9 mouse cellular contexts compared by ENCODE assay signal in the genomic region with DNA sequence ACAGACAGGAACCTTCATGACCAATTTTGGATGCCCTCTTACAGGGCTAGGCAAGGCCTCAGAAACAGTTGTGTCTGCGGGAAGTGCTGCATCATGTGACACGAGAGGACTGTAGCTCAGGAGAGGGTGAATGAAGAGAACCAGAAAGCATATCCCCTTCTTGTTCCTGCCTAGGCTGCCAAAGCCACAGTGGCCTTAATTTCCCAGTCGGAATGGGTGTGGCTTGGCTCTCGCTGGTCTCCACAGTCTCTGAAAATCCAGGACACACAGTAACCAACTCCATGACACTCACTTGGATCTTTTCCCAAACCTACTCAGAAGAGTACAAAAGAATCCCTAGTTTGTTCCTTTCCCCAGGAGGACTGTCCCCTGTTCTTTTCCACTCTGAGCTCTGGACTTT. TPM values are rescaled to one million over a fixed set of nuclear protein-coding genes. Genes with fewer than 3 reads are reported as not detected.
DNase-seq lines count a peak whose midpoint lies in the region; ATAC-seq and TF ChIP-seq lines count a peak whose summit lies in the region.
"Had no signal": no experiment of that assay in that cellular context is flagged by ENCODE, and none has a peak within 500 bp of the region (broad histone marks: within the 10 kb centered on the region; RNA-seq: fewer than 3 reads in every experiment).

No protein-coding gene starts in this region.

- TF ChIP-seq CTCF in kidney, adult 2 months (conservative IDR thresholded peaks at IDR 0.05; ENCODE audit: insufficient read depth, insufficient read length, low read depth, low read length), result no peak

- H3K9ac ChIP-seq in kidney, embryonic 16.5 days (replicated peaks; ENCODE audit: low read length), result no peak overlapping the region
- H3K9ac ChIP-seq in intestine, embryonic 15.5 days, result no peak overlapping the region
- H3K9ac ChIP-seq: limb, embryonic 15.5 days; stomach, embryonic 15.5 days had no signal

- peaks cover 7% of the 10 kb centered on the region; the same call in 1 of the 2 replicates for H3K4me1 ChIP-seq in kidney, adult 2 months (ENCODE audit: control insufficient read depth, insufficient read depth, low read length)
- no peaks in the 10 kb centered on the region for H3K4me1 ChIP-seq in kidney, embryonic 16.5 days (ENCODE audit: insufficient read depth, low read length)
- H3K4me1 ChIP-seq in intestine, embryonic 15.5 days (replicated peaks), result no peaks in the 10 kb centered on the region
- no peaks in the 10 kb centered on the region for H3K4me1 ChIP-seq in limb, embryonic 10.5 days
- H3K4me1 ChIP-seq: limb, embryonic 15.5 days; stomach, embryonic 15.5 days had no signal

- H3K36me3 ChIP-seq in kidney, adult 2 months (ENCODE audit: control insufficient read depth, insufficient read depth, low read length), result no peaks in the 10 kb centered on the region
- no peaks in the 10 kb centered on the region for H3K36me3 ChIP-seq in kidney, embryonic 16.5 days (ENCODE audit: insufficient read depth, low read length)
- H3K36me3 ChIP-seq in intestine, embryonic 15.5 days, result no peaks in the 10 kb centered on the region
- no peaks in the 10 kb centered on the region for H3K36me3 ChIP-seq in limb, embryonic 10.5 days
- H3K36me3 ChIP-seq: limb, embryonic 15.5 days; stomach, embryonic 15.5 days had no signal

- no peak for TF ChIP-seq POLR2A in kidney, adult 2 months (IDR thresholded peaks at IDR 0.05; ENCODE audit: low read depth, low read length)

- peak; percentile 93 for DNase-seq in kidney, adult 2 months
- DNase-seq in 3T3-L1 (ENCODE audit: low read depth, low spot score) (peak; percentile 70), MN1 (ENCODE audit: low spot score) (peak; percentile 77)
- peak; percentile 69 to 72 for DNase-seq in heart, postnatal 10 days
- DNase-seq in limb, embryonic 10.5 days (ENCODE audit: low spot score), result no peak

- intact Hi-C loops in heart, postnatal 10 days (cut with DNase I), result loop anchor here (10.0 kb wide), 2 partner anchors 66 to 196 kb away; a partner anchor contains a TSS

- H3K27ac ChIP-seq in kidney, adult 2 months (ENCODE audit: insufficient read depth, low read depth, low read length), result peak overlapping the region; percentile 78
- no peak overlapping the region; the same call in 1 of the 2 replicates for H3K27ac ChIP-seq in kidney, embryonic 16.5 days (ENCODE audit: low read length)
- H3K27ac ChIP-seq in intestine, embryonic 15.5 days, result no peak overlapping the region
- H3K27ac ChIP-seq in limb, embryonic 10.5 days, result no peak overlapping the region
- H3K27ac ChIP-seq: limb, embryonic 15.5 days; stomach, embryonic 15.5 days had no signal

- no peaks in the 10 kb centered on the region for H3K9me3 ChIP-seq in kidney, embryonic 16.5 days (ENCODE audit: low read length)
- no peaks in the 10 kb centered on the region for H3K9me3 ChIP-seq in intestine, embryonic 15.5 days
- H3K9me3 ChIP-seq in limb, embryonic 10.5 days (replicated peaks), result no peaks in the 10 kb centered on the region
- H3K9me3 ChIP-seq: limb, embryonic 15.5 days; stomach, embryonic 15.5 days had no signal

- ATAC-seq in kidney, embryonic 16.5 days (ENCODE audit: low FRiP score, low TSS enrichment), result no peak
- ATAC-seq in intestine, embryonic 15.5 days, result no peak

- H3K27me3 ChIP-seq in kidney, adult 2 months (replicated peaks; ENCODE audit: control insufficient read depth, insufficient read depth, low read length), result no peaks in the 10 kb centered on the region
- no peaks in the 10 kb centered on the region for H3K27me3 ChIP-seq in kidney, embryonic 16.5 days (ENCODE audit: insufficient read depth, low read length)
- H3K27me3 ChIP-seq in intestine, embryonic 15.5 days (replicated peaks), result no peaks in the 10 kb centered on the region
- H3K27me3 ChIP-seq in limb, embryonic 10.5 days (ENCODE audit: low read depth, poor library complexity, severe bottlenecking), result no peaks in the 10 kb centered on the region
- H3K27me3 ChIP-seq: limb, embryonic 15.5 days; stomach, embryonic 15.5 days had no signal

- H3K4me3 ChIP-seq in kidney, adult 2 months (ENCODE audit: insufficient read depth, low read depth, low read length), result no peak overlapping the region
- no peak overlapping the region for H3K4me3 ChIP-seq in kidney, embryonic 16.5 days (ENCODE audit: low read length)
- H3K4me3 ChIP-seq in intestine, embryonic 15.5 days (replicated peaks), result no peak overlapping the region
- H3K4me3 ChIP-seq in limb, embryonic 10.5 days, result no peak overlapping the region
- H3K4me3 ChIP-seq: limb, embryonic 15.5 days; stomach, embryonic 15.5 days had no signal

- WGBS in kidney, adult 2 months, result 21% methylated on average over 4 of the region's 4 CpGs
- 50% methylated on average over 4 of the region's 4 CpGs for WGBS in kidney, embryonic 16.5 days
- WGBS in intestine, embryonic 15.5 days, result 71% methylated on average over 4 of the region's 4 CpGs
- WGBS in limb, embryonic 10.5 days, result 81% methylated on average over 4 of the region's 4 CpGs

- H3K4me2 ChIP-seq in kidney, embryonic 16.5 days (replicated peaks; ENCODE audit: low read depth, low read length), result no peak overlapping the region
- H3K4me2 ChIP-seq in intestine, embryonic 15.5 days (replicated peaks), result no peak overlapping the region
- H3K4me2 ChIP-seq: limb, embryonic 15.5 days; stomach, embryonic 15.5 days had no signal

RNA-seq across cellular contexts. Expression of a gene that starts 10.7 kb away (rescaled TPM):
- polyA plus RNA-seq in kidney, adult 2 months (2012; rRNA removed), result 2.5 and 3.2 TPM in 2 replicates
- polyA plus RNA-seq in kidney, embryonic 16.5 days (2015; fragmentation: Nextera tagmentation; extraction: Ambion mirVana), result 2.6 and 3.7 TPM in 2 replicates
- total RNA-seq in heart, postnatal 10 days (2021), result 1 to 10 TPM; 2.8 to 3.4 TPM
- 0.57 and 0.63 TPM in 2 replicates for polyA plus RNA-seq in intestine, embryonic 15.5 days (2015; fragmentation: Nextera tagmentation; extraction: Ambion mirVana)
- 0.36 and 0.95 TPM in 2 replicates for polyA plus RNA-seq in limb, embryonic 10.5 days (2016; fragmentation: Nextera tagmentation; extraction: Ambion mirVana)

RNA-seq across cellular contexts. Expression of a gene that starts 10.8 kb away (rescaled TPM):
- 124 and 129 TPM in 2 replicates for polyA plus RNA-seq in kidney, adult 2 months (2012; rRNA removed)
- 84.1 and 91.2 TPM in 2 replicates for polyA plus RNA-seq in kidney, embryonic 16.5 days (2015; fragmentation: Nextera tagmentation; extraction: Ambion mirVana)
- total RNA-seq in heart, postnatal 10 days (2021), result 10 to 100 TPM; 48.2 to 57.7 TPM
- polyA plus RNA-seq in intestine, embryonic 15.5 days (2015; fragmentation: Nextera tagmentation; extraction: Ambion mirVana), result 50.2 and 56.2 TPM in 2 replicates
- 62.7 TPM in 2 replicates for polyA plus RNA-seq in limb, embryonic 10.5 days (2016; fragmentation: Nextera tagmentation; extraction: Ambion mirVana)

RNA-seq across cellular contexts. Expression of a gene that starts 18.3 kb away (rescaled TPM):
- 241 and 291 TPM in 2 replicates for polyA plus RNA-seq in kidney, adult 2 months (2012; rRNA removed)
- polyA plus RNA-seq in kidney, embryonic 16.5 days (2015; fragmentation: Nextera tagmentation; extraction: Ambion mirVana), result 191 and 208 TPM in 2 replicates
- 100 to 1,000 TPM; 182 to 197 TPM for total RNA-seq in heart, postnatal 10 days (2021)
- polyA plus RNA-seq in intestine, embryonic 15.5 days (2015; fragmentation: Nextera tagmentation; extraction: Ambion mirVana), result 166 and 185 TPM in 2 replicates
- 131 and 146 TPM in 2 replicates for polyA plus RNA-seq in limb, embryonic 10.5 days (2016; fragmentation: Nextera tagmentation; extraction: Ambion mirVana)

RNA-seq across cellular contexts. Expression of a gene that starts 24.8 kb away (rescaled TPM):
- polyA plus RNA-seq in kidney, adult 2 months (2012; rRNA removed), result 9.1 and 10.2 TPM in 2 replicates
- 34.6 TPM in 2 replicates for polyA plus RNA-seq in kidney, embryonic 16.5 days (2015; fragmentation: Nextera tagmentation; extraction: Ambion mirVana)
- total RNA-seq in heart, postnatal 10 days (2021), result 10 to 100 TPM; 34.3 to 39.2 TPM
- polyA plus RNA-seq in intestine, embryonic 15.5 days (2015; fragmentation: Nextera tagmentation; extraction: Ambion mirVana), result 25.0 and 26.6 TPM in 2 replicates
- 40.2 and 43.8 TPM in 2 replicates for polyA plus RNA-seq in limb, embryonic 10.5 days (2016; fragmentation: Nextera tagmentation; extraction: Ambion mirVana)

RNA-seq across cellular contexts. Expression of a gene that starts 50.8 kb away (rescaled TPM):
- polyA plus RNA-seq in kidney, adult 2 months (2012; rRNA removed), result 14.9 and 17.9 TPM in 2 replicates
- polyA plus RNA-seq in kidney, embryonic 16.5 days (2015; fragmentation: Nextera tagmentation; extraction: Ambion mirVana), result 19.7 and 19.8 TPM in 2 replicates
- total RNA-seq in heart, postnatal 10 days (2021), result 10 to 100 TPM in 1 of 2 experiments, 1 to 10 TPM in 1; 9.7 to 12.3 TPM
- 13.3 and 14.3 TPM in 2 replicates for polyA plus RNA-seq in intestine, embryonic 15.5 days (2015; fragmentation: Nextera tagmentation; extraction: Ambion mirVana)
- 17.2 and 21.5 TPM in 2 replicates for polyA plus RNA-seq in limb, embryonic 10.5 days (2016; fragmentation: Nextera tagmentation; extraction: Ambion mirVana)
